Mouse (Mus musculus) ES-Bruce4 (cell line): ENCODE data around the gene Gopc.

ENCODE experiments used
- CTCF ChIP-seq: IDR thresholded peaks from one replicate; pipeline ENCODE4 v1.8.1; 2011; ENCODE audit warnings: low read depth, low read length
- EP300 ChIP-seq: IDR thresholded peaks from 2 replicates; pipeline ENCODE4 v1.6.1; 2011; ENCODE audit warnings: low read depth, low read length; ENCODE audit not compliant: insufficient read depth

DNA sequence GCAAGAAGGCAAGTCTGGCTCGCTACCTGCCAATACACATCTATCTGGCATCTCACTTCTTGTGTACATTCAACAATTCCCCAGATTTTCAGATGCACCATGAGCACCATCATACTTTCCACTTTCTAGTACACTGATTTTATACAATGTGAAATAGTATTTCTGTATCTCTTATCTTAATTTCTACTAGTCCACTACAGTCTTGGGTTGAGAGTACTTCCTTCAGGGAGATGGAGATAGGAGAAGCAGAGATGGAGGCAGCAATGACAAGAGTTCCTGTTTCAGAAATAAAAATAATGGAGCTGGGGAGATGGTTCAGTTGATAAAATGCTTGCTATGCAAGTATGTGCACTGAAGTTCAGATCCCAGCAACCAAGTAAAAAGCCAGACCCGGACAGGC lies 4.1 kb downstream of the Gopc start:
- no peak for TF ChIP-seq CTCF
- no peak for TF ChIP-seq EP300
